Mouse (Mus musculus) C2C12 (cell line): ENCODE measurements around the gene Emp3.

ENCODE experiments used
- CEBPB ChIP-seq: IDR thresholded peaks from one replicate; pipeline ENCODE4 v1.6.1; 2011; ENCODE audit warnings: low read depth, mild to moderate bottlenecking, control low read depth, moderate library complexity
- CTCF ChIP-seq: IDR thresholded peaks from one replicate; pipeline ENCODE4 v1.5.1; 2011; ENCODE audit not compliant: control insufficient read depth, insufficient read depth, insufficient read length
- MAX ChIP-seq: IDR thresholded peaks from one replicate; pipeline ENCODE4 v1.6.1; 2011; ENCODE audit warnings: mild to moderate bottlenecking, control low read depth
- MYOD1 ChIP-seq: IDR thresholded peaks from one replicate; pipeline ENCODE4 v1.6.1; 2011; ENCODE audit warnings: low read depth; ENCODE audit not compliant: control insufficient read depth, insufficient read length
- USF1 ChIP-seq: IDR thresholded peaks from one replicate; pipeline ENCODE4 v1.6.1; 2011; ENCODE audit warnings: low read depth, mild to moderate bottlenecking, control low read depth, moderate library complexity

- TF ChIP-seq CTCF = no peak
- TF ChIP-seq MYOD1 = no peak
- TF ChIP-seq CEBPB = no peak
- no peak for TF ChIP-seq MAX
- TF ChIP-seq USF1 = no peak
These were observed at the start of gene Emp3 for GRCm38 (mm10) chr7:45921242-45921621.
